ENCODE assay signal across 23 mouse cellular contexts in the genomic region with DNA sequence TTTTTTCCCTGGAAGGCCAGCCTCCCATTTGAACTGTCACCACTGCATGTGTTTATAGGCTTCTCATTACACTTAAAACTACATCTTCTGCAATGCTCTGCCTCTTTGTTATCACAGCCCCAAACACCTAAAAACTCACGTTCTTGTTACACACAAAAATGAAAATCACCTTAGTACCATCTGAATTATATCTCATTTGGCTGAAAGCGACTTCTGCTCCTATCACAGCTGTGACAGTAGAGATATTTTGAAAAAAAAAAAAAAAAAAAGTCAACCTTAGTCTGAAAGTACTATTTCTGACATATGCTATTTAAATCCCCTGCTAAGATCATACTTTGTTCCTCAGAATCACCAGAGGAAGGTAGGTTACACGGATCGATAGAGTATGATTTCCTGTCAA.
"Had no signal": no experiment of that assay in that cellular context is flagged by ENCODE, and none has a peak within 500 bp of the region (broad histone marks: within the 10 kb centered on the region; RNA-seq: fewer than 3 reads in every experiment).

No protein-coding gene starts in this region.

- H3K4me3 ChIP-seq: heart, adult 2 months; heart, embryonic 13.5 days; heart, embryonic 15.5 days; intestine, embryonic 15.5 days; layer of hippocampus, adult 2 months; left cerebral cortex, adult 2 months; limb, embryonic 10.5 days; limb, embryonic 12.5 days had no signal

- H3K9me3 ChIP-seq: heart, embryonic 13.5 days; heart, embryonic 15.5 days; intestine, embryonic 15.5 days; limb, embryonic 10.5 days; limb, embryonic 12.5 days had no signal

- H3K27ac ChIP-seq: heart, adult 2 months; heart, embryonic 13.5 days; heart, embryonic 15.5 days; hindbrain, embryonic 14.5 days; intestine, embryonic 15.5 days; layer of hippocampus, adult 2 months; left cerebral cortex, adult 2 months; limb, embryonic 10.5 days; limb, embryonic 12.5 days had no signal

- H3K4me1 ChIP-seq: heart, embryonic 15.5 days; intestine, embryonic 15.5 days; limb, embryonic 10.5 days; limb, embryonic 12.5 days had no signal

- DNase-seq: gastrocnemius, postnatal 14 days; gastrocnemius, postnatal 36 days; heart, adult 11 months; heart, adult 2 months; heart, postnatal 14 days; heart, postnatal 36 days; kidney, adult 18-20 months; kidney, adult 8-10 months; kidney, postnatal 10 days; kidney, postnatal 25 days; kidney, postnatal 4 days had no signal

- H3K36me3 ChIP-seq: heart, embryonic 13.5 days; heart, embryonic 15.5 days; intestine, embryonic 15.5 days; limb, embryonic 10.5 days; limb, embryonic 12.5 days had no signal

- H3K9ac ChIP-seq: heart, embryonic 13.5 days; heart, embryonic 15.5 days; hindbrain, embryonic 14.5 days; intestine, embryonic 15.5 days; limb, embryonic 12.5 days had no signal

- H3K27me3 ChIP-seq: heart, embryonic 13.5 days; heart, embryonic 15.5 days; intestine, embryonic 15.5 days; limb, embryonic 12.5 days had no signal

- ATAC-seq: hindbrain, embryonic 16.5 days; inflammation-experienced regulatory T-cells, adult 6 months; intestine, embryonic 15.5 days; intestine, postnatal 0 days had no signal

- H3K4me2 ChIP-seq: heart, embryonic 11.5 days; heart, embryonic 13.5 days; heart, embryonic 15.5 days; hindbrain, embryonic 14.5 days; intestine, embryonic 15.5 days; limb, embryonic 12.5 days had no signal
